Mouse (Mus musculus) midbrain, embryonic 13.5 days (tissue): ENCODE data around the gene Kdf1. TPM values are rescaled to one million over a fixed set of nuclear protein-coding genes. Genes with fewer than 3 reads are reported as not detected.
"Not testable (repeated sequence)": the region's sequence is repeated elsewhere in the genome, so short reads cannot be mapped to it uniquely, and the experiment has no call there.

Experiments
- ATAC-seq: fragments of 200-750 bp; cut with Nextera tagmentation; 2 replicates; pipeline ENCODE4 v1.8.0; 2017; ENCODE audit warnings: mild to moderate bottlenecking, moderate TSS enrichment, moderate library complexity
- H3K27ac ChIP-seq: fragments of 300-500 bp; sonication (generic); 2 replicates; pipeline ENCODE4 v1.5.1; 2015; ENCODE audit warnings: inconsistent platforms, mild to moderate bottlenecking, moderate library complexity
- H3K27me3 ChIP-seq: fragments of 300-500 bp; sonication (generic); 2 replicates; pipeline ENCODE4 v1.6.1; 2015; ENCODE audit warnings: mild to moderate bottlenecking, inconsistent platforms
- H3K36me3 ChIP-seq: fragments of 300-500 bp; sonication (generic); 2 replicates; pipeline ENCODE4 v1.6.1; 2015; ENCODE audit warnings: mild to moderate bottlenecking, inconsistent platforms
- H3K4me1 ChIP-seq: fragments of 300-500 bp; sonication (generic); replicated peaks from 2 replicates; pipeline ENCODE4 v1.6.1; 2015; ENCODE audit warnings: inconsistent platforms
- H3K4me2 ChIP-seq: fragments of 300-500 bp; sonication (generic); replicated peaks from 2 replicates; pipeline ENCODE4 v1.6.1; 2015; ENCODE audit warnings: moderate library complexity, mild to moderate bottlenecking, inconsistent platforms
- H3K4me3 ChIP-seq: fragments of 300-500 bp; sonication (generic); replicated peaks from 2 replicates; pipeline ENCODE4 v1.5.1; 2015; ENCODE audit warnings: mild to moderate bottlenecking, inconsistent platforms
- H3K9ac ChIP-seq: fragments of 300-500 bp; sonication (generic); replicated peaks from 2 replicates; pipeline ENCODE4 v1.6.1; 2015; ENCODE audit warnings: mild to moderate bottlenecking, inconsistent platforms
- H3K9me3 ChIP-seq: fragments of 300-500 bp; sonication (generic); 2 replicates; pipeline ENCODE4 v1.6.1; 2016; ENCODE audit warnings: mild to moderate bottlenecking, inconsistent platforms
- WGBS: fragments of 180-500 bp; shearing (Covaris S2); methylation state at CpG from one replicate; pipeline ENCODE4 v1.1.7; 2015; 5-methylcytosine and 5-hydroxymethylcytosine counted together
- polyA plus RNA-seq: library from polyadenylated mRNA; unstranded; fragments of >200 nt; fragmentation: Nextera tagmentation; extraction: Ambion mirVana; gene quantifications from 2 replicates; pipeline ENCODE4 v1.2.1, GENCODE M21; 2015

The Kdf1 gene
- polyA plus RNA-seq, 1 experiment from 2014 or later, result 0.24 TPM

GRCm38 (mm10) chr4:133501514-133501913 is 17.2 kb upstream of the Kdf1 start:
- H3K4me2 ChIP-seq, result no peak overlapping the region
- no peak for ATAC-seq
- H3K27me3 ChIP-seq, result peaks cover 78% of the 10 kb centered on the region
- H3K27ac ChIP-seq, result no peak overlapping the region
- H3K4me1 ChIP-seq, result peaks cover 18% of the 10 kb centered on the region
- no peak overlapping the region for H3K4me3 ChIP-seq
- no peaks in the 10 kb centered on the region for H3K9me3 ChIP-seq
- no peaks in the 10 kb centered on the region for H3K36me3 ChIP-seq
- WGBS, result 70% methylated on average over 7 of the region's 7 CpGs
- no peak overlapping the region for H3K9ac ChIP-seq

- H3K4me2 ChIP-seq, result no peak overlapping the region
- H3K4me3 ChIP-seq, result no peak overlapping the region
- no peaks in the 10 kb centered on the region for H3K4me1 ChIP-seq
- peaks cover 56% of the 10 kb centered on the region for H3K27me3 ChIP-seq
- 59% methylated on average over 5 of the region's 5 CpGs for WGBS
- H3K36me3 ChIP-seq, result no peaks in the 10 kb centered on the region
- ATAC-seq, result no peak
- H3K9ac ChIP-seq, result no peak overlapping the region
- no peak overlapping the region for H3K27ac ChIP-seq
- no peaks in the 10 kb centered on the region for H3K9me3 ChIP-seq
Observed at GRCm38 (mm10) chr4:133504300-133504699, 14.5 kb upstream of the Kdf1 start.

- Histone ChIP-seq H3K27me3 (peaks cover 50% of the 10 kb centered on the region), H3K27ac (no peak overlapping the region)
- WGBS, result 68% methylated on average over 9 of the region's 9 CpGs
Observed at GRCm38 (mm10) chr4:133504755-133505485, 13.8 kb upstream of the Kdf1 start.

GRCm38 (mm10) chr4:133506573-133506972 is 12.2 kb upstream of the Kdf1 start:
- 80% methylated on average over 5 of the region's 5 CpGs for WGBS
- no peak overlapping the region for H3K4me3 ChIP-seq
- H3K4me2 ChIP-seq, result no peak overlapping the region
- no peak for ATAC-seq
- peaks cover 34% of the 10 kb centered on the region for H3K27me3 ChIP-seq
- no peaks in the 10 kb centered on the region for H3K4me1 ChIP-seq
- H3K9me3 ChIP-seq, result no peaks in the 10 kb centered on the region
- H3K36me3 ChIP-seq, result no peaks in the 10 kb centered on the region
- no peak overlapping the region for H3K27ac ChIP-seq
- H3K9ac ChIP-seq, result no peak overlapping the region

More at GRCm38 (mm10) chr4:133504755-133505485, 13.8 kb upstream of the Kdf1 start:
- no peak for ATAC-seq
- no peaks in the 10 kb centered on the region for H3K36me3 ChIP-seq
- H3K4me1 ChIP-seq, result no peaks in the 10 kb centered on the region
- no peaks in the 10 kb centered on the region for H3K9me3 ChIP-seq
- H3K4me2 ChIP-seq, result no peak overlapping the region
- no peak overlapping the region for H3K9ac ChIP-seq
- H3K4me3 ChIP-seq, result no peak overlapping the region

GRCm38 (mm10) chr4:133508990-133509389 is 9.8 kb upstream of the Kdf1 start:
- Histone ChIP-seq H3K36me3 (no peaks in the 10 kb centered on the region), H3K9ac (no peak overlapping the region), H3K27me3 (peaks cover 14% of the 10 kb centered on the region), H3K9me3 (no peaks in the 10 kb centered on the region), H3K4me1 (no peaks in the 10 kb centered on the region), H3K4me3 (no peak overlapping the region), H3K27ac (no peak overlapping the region), H3K4me2 (no peak overlapping the region)
- no peak for ATAC-seq
- WGBS, result 82% methylated on average over 7 of the region's 7 CpGs

- 81% methylated on average over 5 of the region's 5 CpGs for WGBS
- no peaks in the 10 kb centered on the region for H3K9me3 ChIP-seq
- no peaks in the 10 kb centered on the region for H3K36me3 ChIP-seq
- H3K27ac ChIP-seq, result no peak overlapping the region
- no peaks in the 10 kb centered on the region for H3K4me1 ChIP-seq
- H3K4me3 ChIP-seq, result no peak overlapping the region
- H3K4me2 ChIP-seq, result no peak overlapping the region
- peaks cover 13% of the 10 kb centered on the region for H3K27me3 ChIP-seq
- no peak for ATAC-seq
- no peak overlapping the region for H3K9ac ChIP-seq
Observed at GRCm38 (mm10) chr4:133511050-133511449, 7.7 kb upstream of the Kdf1 start.

- not testable (repeated sequence) for H3K27ac ChIP-seq, H3K9me3 ChIP-seq, H3K4me1 ChIP-seq, H3K4me3 ChIP-seq, H3K4me2 ChIP-seq, H3K36me3 ChIP-seq, ATAC-seq, H3K9ac ChIP-seq
- H3K27me3 ChIP-seq, result peaks cover 16% of the 10 kb centered on the region
- 53% methylated on average over 5 of the region's 5 CpGs for whole genome bisulfite sequencing
Observed at GRCm38 (mm10) chr4:133512511-133512910, 6.3 kb upstream of the Kdf1 start.

GRCm38 (mm10) chr4:133512972-133513371 is 5.8 kb upstream of the Kdf1 start:
- H3K9ac ChIP-seq, result no peak overlapping the region
- H3K4me3 ChIP-seq, result no peak overlapping the region
- no peak overlapping the region for H3K4me2 ChIP-seq
- no peaks in the 10 kb centered on the region for H3K36me3 ChIP-seq
- H3K27me3 ChIP-seq, result peaks cover 21% of the 10 kb centered on the region
- no peak overlapping the region for H3K27ac ChIP-seq
- 15% methylated on average over 8 of the region's 8 CpGs for WGBS
- no peaks in the 10 kb centered on the region for H3K4me1 ChIP-seq
- no peaks in the 10 kb centered on the region for H3K9me3 ChIP-seq
- no peak for ATAC-seq

GRCm38 (mm10) chr4:133519369-133519665 is 554 bp downstream of the Kdf1 start:
- H3K4me1 ChIP-seq, result peaks cover 7% of the 10 kb centered on the region; the same call in 1 of the 2 replicates
- H3K27me3 ChIP-seq, result peaks cover 61% of the 10 kb centered on the region
- H3K27ac ChIP-seq, result no peak overlapping the region
- H3K9ac ChIP-seq, result no peak overlapping the region; the same call in 1 of the 2 replicates
- H3K9me3 ChIP-seq, result no peaks in the 10 kb centered on the region
- H3K4me3 ChIP-seq, result peak overlapping the region; percentile 30
- H3K4me2 ChIP-seq, result peak overlapping the region; percentile 39
- no peaks in the 10 kb centered on the region for H3K36me3 ChIP-seq
- no peak for ATAC-seq
- 6% methylated on average over 25 of the region's 25 CpGs for WGBS

GRCm38 (mm10) chr4:133521502-133521901 is 2.7 kb downstream of the Kdf1 start:
- Histone ChIP-seq H3K9ac (no peak overlapping the region), H3K36me3 (no peaks in the 10 kb centered on the region), H3K27me3 (peaks cover 55% of the 10 kb centered on the region), H3K4me3 (no peak overlapping the region), H3K27ac (no peak overlapping the region), H3K4me2 (no peak overlapping the region), H3K9me3 (no peaks in the 10 kb centered on the region), H3K4me1 (peaks cover 7% of the 10 kb centered on the region; the same call in 1 of the 2 replicates)
- no peak for ATAC-seq
- 71% methylated on average over 2 of the region's 2 CpGs for WGBS

- H3K4me3 ChIP-seq, result no peak overlapping the region
- ATAC-seq, result no peak
- no peak overlapping the region for H3K4me2 ChIP-seq
- peaks cover 52% of the 10 kb centered on the region for H3K36me3 ChIP-seq
- no peak overlapping the region for H3K27ac ChIP-seq
- H3K9ac ChIP-seq, result no peak overlapping the region; the same call in 1 of the 2 replicates
- H3K4me1 ChIP-seq, result no peaks in the 10 kb centered on the region
- 75% methylated on average over 16 of the region's 16 CpGs for WGBS
- no peaks in the 10 kb centered on the region for H3K9me3 ChIP-seq
- H3K27me3 ChIP-seq, result no peaks in the 10 kb centered on the region
Observed at GRCm38 (mm10) chr4:133527788-133528187, 9.0 kb downstream of the Kdf1 start.

- Histone ChIP-seq H3K27ac (no peak overlapping the region), H3K4me2 (no peak overlapping the region), H3K27me3 (no peaks in the 10 kb centered on the region), H3K4me1 (no peaks in the 10 kb centered on the region), H3K9ac (no peak overlapping the region), H3K9me3 (no peaks in the 10 kb centered on the region), H3K4me3 (no peak overlapping the region), H3K36me3 (peaks cover 97% of the 10 kb centered on the region)
- ATAC-seq, result no peak
- 96% methylated on average over 3 of the region's 3 CpGs for WGBS
Observed at GRCm38 (mm10) chr4:133532777-133533176, 14.0 kb downstream of the Kdf1 start.

- Histone ChIP-seq H3K4me1 (no peaks in the 10 kb centered on the region), H3K4me3 (no peak overlapping the region), H3K9me3 (no peaks in the 10 kb centered on the region), H3K4me2 (no peak overlapping the region), H3K27me3 (no peaks in the 10 kb centered on the region), H3K36me3 (peaks cover 96% of the 10 kb centered on the region), H3K27ac (no peak overlapping the region), H3K9ac (no peak overlapping the region)
- no peak for ATAC-seq
- 89% methylated on average over 3 of the region's 3 CpGs for WGBS
Observed at GRCm38 (mm10) chr4:133536081-133536480, 17.3 kb downstream of the Kdf1 start.
